Mouse (Mus musculus): ENCODE results near the gene Epb41l3.

- no peak for TF ChIP-seq EP300 (IDR thresholded peaks at IDR 0.05; ENCODE audit: low read depth)
- no peak for TF ChIP-seq CTCF (IDR thresholded peaks at IDR 0.05; ENCODE audit: low read depth)
Observed at GRCm38 (mm10) chr17:69303579-69304274, 228.2 kb downstream of the Epb41l3 start.
